Mouse (Mus musculus): Measurements from ENCODE around the gene Snrpa. TPM values are rescaled to one million over a fixed set of nuclear protein-coding genes. Genes with fewer than 3 reads are reported as not detected.

Gene Snrpa
- polyA plus RNA-seq, 1 experiment = 158 TPM

- Histone ChIP-seq H3K27me3 (ENCODE audit: control insufficient read depth, insufficient read depth, low read length) (no peaks in the 10 kb centered on the region), H3K4me3 (replicated peaks; ENCODE audit: insufficient read depth, low read depth, low read length) (peak overlapping the region; percentile 60), H3K4me1 (ENCODE audit: control insufficient read depth, insufficient read depth, low read length) (peaks cover 17% of the 10 kb centered on the region), H3K27ac (ENCODE audit: insufficient read depth, low read length) (peak overlapping the region; percentile 14; the same call in 1 of the 2 replicates)
- TF ChIP-seq CTCF (IDR thresholded peaks at IDR 0.05; ENCODE audit: borderline replicate concordance, insufficient read depth, low read depth, low read length) = no peak
- no peak for TF ChIP-seq POLR2A (IDR thresholded peaks at IDR 0.05; ENCODE audit: borderline replicate concordance, insufficient read depth, low read length)
- 20% methylated on average over 11 of the region's 11 CpGs for WGBS
- DNase-seq = peak; percentile 39 to 44
Observed at GRCm38 (mm10) chr7:27224877-27225575, 29.0 kb upstream of the Snrpa start.

- H3K27ac ChIP-seq (ENCODE audit: insufficient read depth, low read length) = no peak overlapping the region
- peaks cover 25% of the 10 kb centered on the region for H3K4me1 ChIP-seq (ENCODE audit: control insufficient read depth, insufficient read depth, low read length)
- TF ChIP-seq CTCF (IDR thresholded peaks at IDR 0.05; ENCODE audit: borderline replicate concordance, insufficient read depth, low read depth, low read length) (no peak), POLR2A (IDR thresholded peaks at IDR 0.05; ENCODE audit: borderline replicate concordance, insufficient read depth, low read length) (no peak)
- no peak overlapping the region for H3K4me3 ChIP-seq (replicated peaks; ENCODE audit: insufficient read depth, low read depth, low read length)
- WGBS = 80% methylated on average over 1 of the region's 1 CpGs
- H3K27me3 ChIP-seq (ENCODE audit: control insufficient read depth, insufficient read depth, low read length) = no peaks in the 10 kb centered on the region
- DNase-seq = no peak
Observed at GRCm38 (mm10) chr7:27222538-27222937, 26.5 kb upstream of the Snrpa start.

GRCm38 (mm10) chr7:27221939-27222338 lies 25.9 kb upstream of the Snrpa start:
- Histone ChIP-seq H3K27ac (ENCODE audit: insufficient read depth, low read length) (no peak overlapping the region), H3K27me3 (ENCODE audit: control insufficient read depth, insufficient read depth, low read length) (no peaks in the 10 kb centered on the region), H3K4me3 (replicated peaks; ENCODE audit: insufficient read depth, low read depth, low read length) (no peak overlapping the region), H3K4me1 (ENCODE audit: control insufficient read depth, insufficient read depth, low read length) (peaks cover 28% of the 10 kb centered on the region)
- DNase-seq = no peak
- WGBS = 22% methylated on average over 6 of the region's 6 CpGs
- TF ChIP-seq POLR2A (IDR thresholded peaks at IDR 0.05; ENCODE audit: borderline replicate concordance, insufficient read depth, low read length) (no peak), CTCF (IDR thresholded peaks at IDR 0.05; ENCODE audit: borderline replicate concordance, insufficient read depth, low read depth, low read length) (no peak)

GRCm38 (mm10) chr7:27219937-27220336 lies 23.9 kb upstream of the Snrpa start:
- Histone ChIP-seq H3K4me3 (replicated peaks; ENCODE audit: insufficient read depth, low read depth, low read length) (no peak overlapping the region), H3K4me1 (ENCODE audit: control insufficient read depth, insufficient read depth, low read length) (peaks cover 29% of the 10 kb centered on the region), H3K27me3 (ENCODE audit: control insufficient read depth, insufficient read depth, low read length) (no peaks in the 10 kb centered on the region), H3K27ac (ENCODE audit: insufficient read depth, low read length) (no peak overlapping the region)
- TF ChIP-seq CTCF (IDR thresholded peaks at IDR 0.05; ENCODE audit: borderline replicate concordance, insufficient read depth, low read depth, low read length) = no peak
- no peak for TF ChIP-seq POLR2A (IDR thresholded peaks at IDR 0.05; ENCODE audit: borderline replicate concordance, insufficient read depth, low read length)
- 75% methylated on average over 11 of the region's 11 CpGs for WGBS
- DNase-seq = no peak

DNA sequence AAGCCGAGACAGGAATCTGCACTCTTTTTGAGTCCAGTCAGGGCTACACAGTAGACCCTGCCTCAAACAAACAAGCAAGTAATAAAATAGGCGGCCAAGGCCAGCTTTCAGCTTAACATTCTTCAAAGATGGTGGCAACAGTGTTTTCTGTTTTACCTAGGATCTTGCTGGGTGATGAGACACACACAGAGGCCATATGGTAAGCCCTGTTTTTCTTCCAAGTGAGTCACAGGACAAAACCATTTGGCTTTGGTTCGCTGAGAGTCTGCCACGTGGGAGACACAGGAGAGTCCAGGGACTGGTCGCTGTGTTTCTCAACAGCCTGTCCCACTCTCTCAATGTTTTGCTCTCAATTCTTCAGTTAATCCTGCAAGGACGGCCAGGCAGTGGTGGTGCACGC lies 22.5 kb upstream of the Snrpa start:
- 16% methylated on average over 7 of the region's 7 CpGs for WGBS
- Histone ChIP-seq H3K4me3 (replicated peaks; ENCODE audit: insufficient read depth, low read depth, low read length) (no peak overlapping the region), H3K4me1 (ENCODE audit: control insufficient read depth, insufficient read depth, low read length) (peaks cover 19% of the 10 kb centered on the region), H3K27me3 (ENCODE audit: control insufficient read depth, insufficient read depth, low read length) (no peaks in the 10 kb centered on the region), H3K27ac (ENCODE audit: insufficient read depth, low read length) (peak overlapping the region; percentile 93)
- TF ChIP-seq CTCF (IDR thresholded peaks at IDR 0.05; ENCODE audit: borderline replicate concordance, insufficient read depth, low read depth, low read length) (no peak), POLR2A (IDR thresholded peaks at IDR 0.05; ENCODE audit: borderline replicate concordance, insufficient read depth, low read length) (no peak)
- DNase-seq = peak; percentile 71 to 91

DNA sequence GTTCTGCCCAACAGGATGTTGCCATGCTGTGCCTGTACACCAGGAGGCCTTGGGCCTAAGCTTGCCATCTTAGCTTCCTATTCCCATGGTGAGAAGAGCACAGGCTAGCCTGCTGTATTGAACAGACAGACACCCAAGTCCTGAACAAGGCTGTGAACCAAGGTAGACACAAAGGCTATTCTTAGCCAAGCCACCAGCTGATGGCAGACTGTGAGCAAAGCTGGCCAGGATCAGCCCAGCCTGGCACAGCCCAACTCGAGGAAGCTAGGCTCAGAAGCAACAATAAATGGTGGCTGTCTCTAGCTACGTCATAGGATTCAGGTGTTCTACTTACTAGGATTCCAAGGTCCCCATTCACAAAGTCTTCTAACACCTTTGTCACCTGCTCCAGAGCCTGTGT lies 16.6 kb upstream of the Snrpa start:
- Histone ChIP-seq H3K27me3 (ENCODE audit: control insufficient read depth, insufficient read depth, low read length) (no peaks in the 10 kb centered on the region), H3K27ac (ENCODE audit: insufficient read depth, low read length) (peak overlapping the region; percentile 39; the same call in 1 of the 2 replicates), H3K4me3 (replicated peaks; ENCODE audit: insufficient read depth, low read depth, low read length) (no peak overlapping the region), H3K4me1 (ENCODE audit: control insufficient read depth, insufficient read depth, low read length) (peaks cover 15% of the 10 kb centered on the region)
- peak; percentile 27 to 38 for DNase-seq
- TF ChIP-seq POLR2A (IDR thresholded peaks at IDR 0.05; ENCODE audit: borderline replicate concordance, insufficient read depth, low read length) (no peak), CTCF (IDR thresholded peaks at IDR 0.05; ENCODE audit: borderline replicate concordance, insufficient read depth, low read depth, low read length) (no peak)
- 6% methylated on average over 2 of the region's 2 CpGs for WGBS

DNA sequence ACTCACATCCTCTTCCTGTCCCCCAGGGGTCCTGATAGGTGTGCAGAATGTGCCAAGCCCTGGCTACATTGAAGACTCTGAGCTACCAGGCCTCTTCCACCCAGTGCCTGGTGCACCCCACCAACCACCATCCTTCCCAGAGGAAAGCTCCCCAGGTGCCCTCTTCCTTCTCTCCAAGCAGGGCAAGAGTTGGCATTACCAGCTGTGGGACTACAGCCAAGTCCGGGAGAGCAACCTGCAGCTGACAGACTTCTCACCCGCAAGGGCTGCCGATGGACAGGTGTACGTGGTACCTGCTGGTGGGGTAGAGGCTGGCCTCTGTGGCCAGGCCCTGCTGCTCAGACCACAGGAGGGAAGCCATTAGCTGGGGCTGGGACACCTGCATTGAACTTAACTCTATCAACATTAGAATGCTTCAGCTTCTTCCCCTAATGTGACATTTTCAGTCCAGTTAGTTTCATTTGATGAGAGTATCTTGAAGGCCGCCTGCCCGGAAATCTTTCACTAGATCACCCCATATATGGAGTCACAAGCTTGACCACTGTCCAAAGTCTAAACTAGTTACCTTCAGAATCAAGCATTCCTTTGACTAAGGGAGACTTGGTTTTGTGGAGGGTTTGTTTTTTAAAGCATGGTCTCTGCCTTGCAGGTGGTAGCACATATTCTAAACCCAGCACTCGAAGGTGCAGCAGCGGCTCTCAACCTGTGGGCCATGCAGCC lies 7.8 kb upstream of the Snrpa start:
- 50% methylated on average over 8 of the region's 8 CpGs for WGBS
- H3K4me1 ChIP-seq (ENCODE audit: control insufficient read depth, insufficient read depth, low read length) = peaks cover 11% of the 10 kb centered on the region
- no peaks in the 10 kb centered on the region for H3K27me3 ChIP-seq (ENCODE audit: control insufficient read depth, insufficient read depth, low read length)
- TF ChIP-seq CTCF (IDR thresholded peaks at IDR 0.05; ENCODE audit: borderline replicate concordance, insufficient read depth, low read depth, low read length) (no peak), POLR2A (IDR thresholded peaks at IDR 0.05; ENCODE audit: borderline replicate concordance, insufficient read depth, low read length) (no peak)
- no peak overlapping the region for H3K4me3 ChIP-seq (replicated peaks; ENCODE audit: insufficient read depth, low read depth, low read length)
- H3K27ac ChIP-seq (ENCODE audit: insufficient read depth, low read length) = peak overlapping the region; percentile 20
- DNase-seq = peak; percentile 57 to 67

- DNase-seq = no peak
- 92% methylated on average over 8 of the region's 8 CpGs for WGBS
- Histone ChIP-seq H3K27me3 (ENCODE audit: control insufficient read depth, insufficient read depth, low read length) (no peaks in the 10 kb centered on the region), H3K4me1 (ENCODE audit: control insufficient read depth, insufficient read depth, low read length) (peaks cover 6% of the 10 kb centered on the region), H3K4me3 (replicated peaks; ENCODE audit: insufficient read depth, low read depth, low read length) (no peak overlapping the region), H3K27ac (ENCODE audit: insufficient read depth, low read length) (no peak overlapping the region)
- TF ChIP-seq POLR2A (IDR thresholded peaks at IDR 0.05; ENCODE audit: borderline replicate concordance, insufficient read depth, low read length) = no peak
- no peak for TF ChIP-seq CTCF (IDR thresholded peaks at IDR 0.05; ENCODE audit: borderline replicate concordance, insufficient read depth, low read depth, low read length)
Observed at GRCm38 (mm10) chr7:27198779-27199178, 2.7 kb upstream of the Snrpa start.
